Mouse (Mus musculus): Measurements from ENCODE around the gene Chd9.

Chd9 gene

GRCm38 (mm10) chr8:90978720-90979119 lies 150.6 kb downstream of the Chd9 start:
- no peak for DNase-seq

GRCm38 (mm10) chr8:90979295-90979694 lies 151.1 kb downstream of the Chd9 start:
- no peak for DNase-seq

- DNase-seq: no peak
Measured at GRCm38 (mm10) chr8:90982087-90982486, 153.9 kb downstream of the Chd9 start.

- DNase-seq: peak; percentile 54
Measured at GRCm38 (mm10) chr8:91019726-91020125, 191.6 kb downstream of the Chd9 start.

- DNase-seq: no peak
Measured at GRCm38 (mm10) chr8:91034417-91034816, 206.3 kb downstream of the Chd9 start.

GRCm38 (mm10) chr8:91036905-91037304 lies 208.8 kb downstream of the Chd9 start:
- no peak for DNase-seq

- no peak for DNase-seq
Measured at GRCm38 (mm10) chr8:91038637-91039036, 210.5 kb downstream of the Chd9 start.

- no peak for DNase-seq
Measured at GRCm38 (mm10) chr8:91046370-91046769, 218.2 kb downstream of the Chd9 start.

GRCm38 (mm10) chr8:91051037-91051436 lies 222.9 kb downstream of the Chd9 start:
- DNase-seq: peak; percentile 66

GRCm38 (mm10) chr8:91054418-91054817 lies 226.3 kb downstream of the Chd9 start:
- no peak for DNase-seq

- DNase-seq: no peak
Measured at GRCm38 (mm10) chr8:91056848-91057247, 228.7 kb downstream of the Chd9 start.

- no peak for DNase-seq
Measured at GRCm38 (mm10) chr8:91059086-91059578, 231.0 kb downstream of the Chd9 start.

GRCm38 (mm10) chr8:91059884-91060510 lies 231.8 kb downstream of the Chd9 start:
- peak; percentile 37 for DNase-seq

- DNase-seq: peak; percentile 12
Measured at GRCm38 (mm10) chr8:91060555-91061471, 232.7 kb downstream of the Chd9 start.

- no peak for DNase-seq
Measured at GRCm38 (mm10) chr8:91065179-91065578, 237.0 kb downstream of the Chd9 start.

- DNase-seq: peak; percentile 29
Measured at GRCm38 (mm10) chr8:91069407-91069806, 241.3 kb downstream of the Chd9 start.

- DNase-seq: peak; percentile 95
Measured at GRCm38 (mm10) chr8:91069834-91070233, 241.7 kb downstream of the Chd9 start, which contains the start of gene Rbl2. Gene Rbl2, plus strand, starts transcription at chr8:91070057.

GRCm38 (mm10) chr8:91070275-91070859 lies 242.2 kb downstream of the Chd9 start:
- peak; percentile 85 for DNase-seq

- DNase-seq: no peak
Measured at GRCm38 (mm10) chr8:91077077-91077867, 249.1 kb downstream of the Chd9 start.

GRCm38 (mm10) chr8:91079678-91080077 lies 251.5 kb downstream of the Chd9 start:
- DNase-seq: no peak

GRCm38 (mm10) chr8:91081911-91082310 lies 253.8 kb downstream of the Chd9 start:
- no peak for DNase-seq

GRCm38 (mm10) chr8:91082428-91082827 lies 254.3 kb downstream of the Chd9 start:
- DNase-seq: no peak

- DNase-seq: no peak
Measured at GRCm38 (mm10) chr8:91088452-91088851, 260.3 kb downstream of the Chd9 start.
